12 mouse cellular contexts compared by ENCODE assay signal in genomic region chr17:12157203-12157602, GRCm38 (mm10).
"Had no signal": no experiment of that assay in that cellular context is flagged by ENCODE, and none has a peak within 500 bp of the region (broad histone marks: within the 10 kb centered on the region; RNA-seq: fewer than 3 reads in every experiment).

No protein-coding gene starts in this region.

- H3K9me3 ChIP-seq: limb, embryonic 12.5 days; midbrain, embryonic 13.5 days had no signal

- H3K9ac ChIP-seq: limb, embryonic 12.5 days; liver, embryonic 14.5 days; midbrain, embryonic 13.5 days had no signal

- H3K27ac ChIP-seq: kidney, postnatal 0 days; limb, embryonic 12.5 days; liver, embryonic 14.5 days; midbrain, embryonic 13.5 days had no signal

- H3K27me3 ChIP-seq: limb, embryonic 12.5 days; midbrain, embryonic 13.5 days had no signal

- DNase-seq: kidney, postnatal 4 days; liver; lung, adult 2 months; lung, postnatal 36 days; right cerebral cortex, adult 18-20 months; right cerebral cortex, postnatal 25 days; thymus, postnatal 36 days had no signal

- H3K4me3 ChIP-seq: left cerebral cortex, adult 2 months; limb, embryonic 12.5 days; midbrain, embryonic 13.5 days had no signal
